Mouse (Mus musculus): ENCODE data around the gene Ptpn12.
A peak's percentile ranks its signal among the peaks of the same experiment; 100 is the strongest.

The Ptpn12 gene

GRCm38 (mm10) chr5:21030226-21030625 lies 25.5 kb downstream of the Ptpn12 start:
- peak; percentile 31 for DNase-seq (ENCODE audit: low read depth)

GRCm38 (mm10) chr5:21017075-21017474 lies 38.6 kb downstream of the Ptpn12 start:
- DNase-seq (ENCODE audit: low read depth), result no peak

- no peak for DNase-seq (ENCODE audit: low read depth)
Observed at GRCm38 (mm10) chr5:21010908-21011307, 44.8 kb downstream of the Ptpn12 start.

GRCm38 (mm10) chr5:21002723-21003122 lies 53.0 kb downstream of the Ptpn12 start:
- DNase-seq (ENCODE audit: low read depth), result no peak

GRCm38 (mm10) chr5:21001622-21002315 lies 53.9 kb downstream of the Ptpn12 start:
- DNase-seq (ENCODE audit: low read depth), result no peak

- no peak for DNase-seq (ENCODE audit: low read depth)
Observed at GRCm38 (mm10) chr5:20998427-20998826, 57.3 kb downstream of the Ptpn12 start.

GRCm38 (mm10) chr5:20997555-20997954 lies 58.2 kb downstream of the Ptpn12 start:
- no peak for DNase-seq (ENCODE audit: low read depth)

- DNase-seq (ENCODE audit: low read depth), result no peak
Observed at GRCm38 (mm10) chr5:20990062-20990809, 65.5 kb downstream of the Ptpn12 start.

- no peak for DNase-seq (ENCODE audit: low read depth)
Observed at GRCm38 (mm10) chr5:20986271-20986670, 69.4 kb downstream of the Ptpn12 start.

- no peak for DNase-seq (ENCODE audit: low read depth)
Observed at GRCm38 (mm10) chr5:20983505-20983904, 72.2 kb downstream of the Ptpn12 start.

GRCm38 (mm10) chr5:20974690-20975089 lies 81.0 kb downstream of the Ptpn12 start:
- no peak for DNase-seq (ENCODE audit: low read depth)

GRCm38 (mm10) chr5:20973999-20974398 lies 81.7 kb downstream of the Ptpn12 start:
- no peak for DNase-seq (ENCODE audit: low read depth)

- no peak for DNase-seq (ENCODE audit: low read depth)
Observed at GRCm38 (mm10) chr5:20973069-20973468, 82.6 kb downstream of the Ptpn12 start.

GRCm38 (mm10) chr5:20968963-20969362 lies 86.7 kb downstream of the Ptpn12 start:
- no peak for DNase-seq (ENCODE audit: low read depth)

GRCm38 (mm10) chr5:20968493-20968892 lies 87.2 kb downstream of the Ptpn12 start:
- no peak for DNase-seq (ENCODE audit: low read depth)

GRCm38 (mm10) chr5:20967942-20968341 lies 87.8 kb downstream of the Ptpn12 start:
- DNase-seq (ENCODE audit: low read depth), result no peak

- no peak for DNase-seq (ENCODE audit: low read depth)
Observed at GRCm38 (mm10) chr5:20964446-20964845, 91.3 kb downstream of the Ptpn12 start.

GRCm38 (mm10) chr5:20963295-20963694 lies 92.4 kb downstream of the Ptpn12 start:
- DNase-seq (ENCODE audit: low read depth), result no peak

GRCm38 (mm10) chr5:20960927-20961326 lies 94.8 kb downstream of the Ptpn12 start:
- DNase-seq (ENCODE audit: low read depth), result no peak

GRCm38 (mm10) chr5:20956298-20956697 lies 99.4 kb downstream of the Ptpn12 start, which contains the start of gene Rsbn1l:
Rsbn1l (minus strand) TSS chr5:20956398.
- no peak for DNase-seq (ENCODE audit: low read depth)

GRCm38 (mm10) chr5:20955114-20955835 lies 100.4 kb downstream of the Ptpn12 start:
- DNase-seq (ENCODE audit: low read depth), result no peak

- no peak for DNase-seq (ENCODE audit: low read depth)
Observed at GRCm38 (mm10) chr5:20952337-20952925, 103.3 kb downstream of the Ptpn12 start.
